Mouse (Mus musculus) cerebellum, adult 2 months (tissue): Measurements from ENCODE around the gene Bfsp1.

Experiments used
- CTCF ChIP-seq: fragments of 200-500 bp; IDR thresholded peaks from 2 replicates; pipeline ENCODE4 v1.5.1; 2011; ENCODE audit warnings: low read depth, mild to moderate bottlenecking, control low read depth, low read length, moderate library complexity, borderline replicate concordance; ENCODE audit not compliant: insufficient read depth
- POLR2A ChIP-seq: fragments of 200-500 bp; IDR thresholded peaks from 2 replicates; pipeline ENCODE4 v1.6.1; 2011; ENCODE audit warnings: low read length, control low read depth, borderline replicate concordance; ENCODE audit not compliant: insufficient read depth

DNA sequence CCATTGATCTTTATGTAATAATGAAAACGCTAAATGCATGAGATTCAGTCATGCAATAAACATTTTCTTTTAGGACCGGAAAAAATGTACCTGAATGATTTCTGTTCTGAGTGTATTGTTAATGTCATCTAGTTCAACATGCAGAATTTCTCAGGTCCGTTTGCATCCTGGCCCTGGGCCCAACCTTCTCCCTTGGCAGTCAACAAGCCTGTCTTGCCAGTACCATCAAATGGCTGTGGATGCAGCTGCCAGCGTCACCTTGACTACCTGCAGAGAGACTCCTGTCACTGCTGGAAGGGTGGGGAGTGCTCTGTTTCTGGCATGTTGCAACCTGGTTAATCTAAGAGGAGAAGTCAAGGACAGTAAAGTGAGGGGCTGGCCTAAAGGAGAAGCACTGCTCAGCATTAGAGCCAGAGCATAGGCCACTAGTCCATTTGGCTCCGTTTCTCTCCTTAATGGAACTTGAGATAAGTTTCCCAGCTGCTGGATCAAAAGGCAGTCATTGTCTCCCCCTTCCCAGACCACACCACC is 37.9 kb upstream of the Bfsp1 start:
- TF ChIP-seq CTCF (no peak), POLR2A (no peak)
